Mouse (Mus musculus): ENCODE data around the gene Tmcc2.

DNA sequence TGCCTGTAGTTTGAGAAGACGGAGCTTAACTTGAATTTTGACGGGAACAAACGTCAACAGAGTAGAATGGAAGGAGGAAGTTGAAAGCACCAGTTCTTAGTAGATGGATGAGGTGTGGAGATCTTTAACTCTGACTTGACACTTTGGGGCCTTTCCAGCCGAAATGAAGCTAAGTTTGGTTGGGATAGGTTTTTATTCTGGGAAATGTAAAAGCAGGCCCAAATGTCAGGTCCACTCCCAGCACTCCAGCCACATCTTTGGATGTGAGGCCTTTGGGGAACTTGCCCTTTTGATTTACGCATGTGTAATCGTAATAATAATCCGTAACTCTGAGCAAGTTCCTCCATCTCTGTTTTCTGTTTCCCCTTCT lies 74.5 kb downstream of the Tmcc2 start:
- TF ChIP-seq EP300 (IDR thresholded peaks at IDR 0.05; ENCODE audit: low read depth) (no peak), CTCF (IDR thresholded peaks at IDR 0.05; ENCODE audit: low read depth) (no peak)
